Mouse (Mus musculus) thymus, adult 2 months (tissue): ENCODE data around the gene Bmt2.

ENCODE experiments used
- CTCF ChIP-seq: fragments of 200-500 bp; IDR thresholded peaks from 2 replicates; pipeline ENCODE4 v1.5.1; 2012; ENCODE audit warnings: mild to moderate bottlenecking, control low read depth, low read length, moderate library complexity, borderline replicate concordance; ENCODE audit not compliant: control insufficient read depth, poor library complexity, insufficient read depth; ENCODE audit errors: extremely low read depth
- POLR2A ChIP-seq: fragments of 200-500 bp; IDR thresholded peaks from 2 replicates; pipeline ENCODE4 v1.6.1; 2012; ENCODE audit warnings: mild to moderate bottlenecking, low read length, control low read depth, moderate library complexity; ENCODE audit not compliant: control insufficient read depth, poor library complexity, insufficient read depth; ENCODE audit errors: extremely low read depth

GRCm38 (mm10) chr6:13582075-13582474 lies 95.7 kb downstream of the Bmt2 start:
- TF ChIP-seq CTCF, result no peak
- no peak for TF ChIP-seq POLR2A
